10 mouse cellular contexts compared by ENCODE assay signal in the genomic region with DNA sequence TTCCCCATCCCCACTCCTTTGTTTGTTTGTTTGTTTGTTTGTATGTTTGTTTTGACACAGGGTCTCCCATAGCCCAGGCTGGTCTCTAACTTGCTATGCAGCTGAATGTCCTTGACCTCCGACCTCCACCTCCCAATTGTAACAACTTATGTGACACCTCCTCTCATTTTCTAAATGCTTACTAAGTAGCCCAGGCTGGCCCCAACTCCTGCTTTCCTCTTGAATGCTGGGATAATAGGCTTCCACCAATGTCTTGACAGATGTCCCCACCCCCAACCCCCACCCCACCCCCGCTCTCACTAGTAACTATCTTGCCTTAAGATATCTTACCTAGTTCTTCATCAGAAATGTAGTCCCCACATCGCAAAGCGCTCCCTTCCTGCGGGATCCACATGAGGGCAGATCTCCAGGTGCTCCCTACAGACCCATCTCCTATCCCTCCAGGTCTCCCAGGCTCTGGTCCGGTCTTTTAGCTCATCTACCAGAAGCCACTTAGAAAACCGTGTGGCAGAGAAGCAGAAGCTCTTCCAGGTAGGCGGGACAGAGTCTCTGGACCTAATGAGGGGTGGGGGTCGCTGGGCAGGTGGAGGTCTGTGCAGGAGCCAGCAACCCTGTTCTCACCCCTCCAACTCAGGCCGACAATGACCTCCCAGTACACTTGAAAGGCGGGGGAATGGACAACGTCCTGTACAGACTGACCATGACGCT. TPM values are rescaled to one million over a fixed set of nuclear protein-coding genes. Genes with fewer than 3 reads are reported as not detected.
DNase-seq lines count a peak whose midpoint lies in the region; ATAC-seq and TF ChIP-seq lines count a peak whose summit lies in the region.
"Had no signal": no experiment of that assay in that cellular context is flagged by ENCODE, and none has a peak within 500 bp of the region (broad histone marks: within the 10 kb centered on the region; RNA-seq: fewer than 3 reads in every experiment).

No protein-coding gene starts in this region.

- H3K4me3 ChIP-seq in kidney, postnatal 0 days (replicated peaks; ENCODE audit: low read depth, low read length), result 0 out of 2 replicates have a peak overlapping the region, but pooled peaks have one; percentile 15
- peak overlapping the region; percentile 72 for H3K4me3 ChIP-seq in G1E (ENCODE audit: low read depth, low read length)
- H3K4me3 ChIP-seq in intestine, postnatal 0 days (ENCODE audit: low read depth, low read length), result no peak overlapping the region
- H3K4me3 ChIP-seq: embryonic facial prominence, embryonic 13.5 days; forebrain, embryonic 15.5 days had no signal

- no peaks in the 10 kb centered on the region for H3K4me1 ChIP-seq in kidney, postnatal 0 days (replicated peaks; ENCODE audit: insufficient read depth, low read length)
- peaks cover 42% of the 10 kb centered on the region for H3K4me1 ChIP-seq in G1E (ENCODE audit: insufficient read depth, low read depth, low read length)
- no peaks in the 10 kb centered on the region for H3K4me1 ChIP-seq in intestine, postnatal 0 days (replicated peaks; ENCODE audit: control insufficient read depth, insufficient read depth, low read length)

- no peaks in the 10 kb centered on the region for H3K27me3 ChIP-seq in kidney, postnatal 0 days (ENCODE audit: insufficient read depth, low read length)
- H3K27me3 ChIP-seq in G1E (ENCODE audit: insufficient read depth, low read length), result no peaks in the 10 kb centered on the region
- H3K27me3 ChIP-seq in intestine, postnatal 0 days (replicated peaks; ENCODE audit: control insufficient read depth, insufficient read depth, low read length), result no peaks in the 10 kb centered on the region
- H3K27me3 ChIP-seq: embryonic facial prominence, embryonic 13.5 days; forebrain, embryonic 15.5 days had no signal

- H3K9me3 ChIP-seq in kidney, postnatal 0 days (replicated peaks; ENCODE audit: low read length), result no peaks in the 10 kb centered on the region
- no peaks in the 10 kb centered on the region for H3K9me3 ChIP-seq in G1E (replicated peaks)
- no peaks in the 10 kb centered on the region for H3K9me3 ChIP-seq in intestine, postnatal 0 days (ENCODE audit: control insufficient read depth)
- H3K9me3 ChIP-seq: embryonic facial prominence, embryonic 13.5 days; forebrain, embryonic 15.5 days had no signal

- ATAC-seq in kidney, postnatal 0 days (replicated peaks; ENCODE audit: low FRiP score, low read depth), result no peak
- no peak for ATAC-seq in G1E (ENCODE audit: extremely low read depth, insufficient number of reproducible peaks, low FRiP score, poor library complexity, severe bottlenecking)
- ATAC-seq in intestine, postnatal 0 days, result no peak

- intact Hi-C loops in heart, postnatal 36 days (cut with DNase I), result loop anchor here (5.0 kb wide), 1 partner anchor 33 kb away; no protein-coding TSS in a partner anchor

- WGBS in kidney, postnatal 0 days, result 74% methylated on average over 13 of the region's 13 CpGs
- 80% methylated on average over 13 of the region's 13 CpGs for WGBS in intestine, postnatal 0 days

- peaks cover 38% of the 10 kb centered on the region for H3K36me3 ChIP-seq in kidney, postnatal 0 days (ENCODE audit: insufficient read depth, low read length)
- peaks cover 50% of the 10 kb centered on the region for H3K36me3 ChIP-seq in G1E (replicated peaks)
- H3K36me3 ChIP-seq in intestine, postnatal 0 days (ENCODE audit: control insufficient read depth, insufficient read depth), result peaks cover 40% of the 10 kb centered on the region

- H3K9ac ChIP-seq in kidney, postnatal 0 days (ENCODE audit: low read depth, low read length), result no peak overlapping the region
- H3K9ac ChIP-seq in intestine, postnatal 0 days (ENCODE audit: low read depth, low read length), result no peak overlapping the region
- H3K9ac ChIP-seq: embryonic facial prominence, embryonic 13.5 days; forebrain, embryonic 15.5 days had no signal

- no peak overlapping the region for H3K27ac ChIP-seq in kidney, postnatal 0 days
- peak overlapping the region; percentile 46; the same call in 1 of the 2 replicates for H3K27ac ChIP-seq in intestine, postnatal 0 days (ENCODE audit: low read depth, low read length)
- H3K27ac ChIP-seq: embryonic facial prominence, embryonic 13.5 days; forebrain, embryonic 15.5 days had no signal

- DNase-seq in heart, adult 11 months, result peak; percentile 95
- DNase-seq in heart, postnatal 36 days, result no peak
- DNase-seq in kidney, postnatal 0 days (ENCODE audit: low spot score), result no peak
- no peak for DNase-seq in kidney, adult 18-20 months
- no peak for DNase-seq in G1E (ENCODE audit: low spot score)
- DNase-seq in embryo, embryonic 9.5 days (ENCODE audit: extremely low spot score), result no peak
- no peak for DNase-seq in frontal cortex, postnatal 10 days (ENCODE audit: low spot score in 2 of 2)

- no peak for TF ChIP-seq CTCF in kidney, postnatal 0 days (IDR thresholded peaks at IDR 0.05; ENCODE audit: low read depth)
- TF ChIP-seq CTCF in G1E (IDR thresholded peaks at IDR 0.05; ENCODE audit: low read depth, low read length), result no peak
- TF ChIP-seq CTCF in intestine, postnatal 0 days (IDR thresholded peaks at IDR 0.05; ENCODE audit: low read depth), result no peak

- H3K4me2 ChIP-seq in kidney, postnatal 0 days (ENCODE audit: low read length), result no peak overlapping the region
- peak overlapping the region; percentile 66; the same call in 1 of the 2 replicates for H3K4me2 ChIP-seq in intestine, postnatal 0 days (replicated peaks; ENCODE audit: low read depth)

RNA-seq across cellular contexts. Expression of a gene that starts 0.9 kb away (rescaled TPM):
- total RNA-seq in heart, postnatal 36 days (2021), result 1,000 to 10,000 TPM; 2,810 to 3,153 TPM
- polyA plus RNA-seq in kidney, postnatal 0 days (2015; fragmentation: Nextera tagmentation; extraction: Ambion mirVana), result 32.9 and 43.0 TPM in 2 replicates
- total RNA-seq in G1E (2014; fragmentation: Nextera tagmentation) (16.0 and 19.4 TPM in 2 replicates), G1E (2017) (55.2 and 57.0 TPM in 2 replicates)
- polyA plus RNA-seq in G1E (2012), result 23.4 and 32.4 TPM in 2 replicates
- polyA plus RNA-seq in intestine, postnatal 0 days (2015; fragmentation: Nextera tagmentation; extraction: Ambion mirVana), result 54.1 and 60.2 TPM in 2 replicates

RNA-seq across cellular contexts. Expression of a gene that starts 13.8 kb away (rescaled TPM):
- total RNA-seq in heart, postnatal 36 days (2021), result 100 to 1,000 TPM; 289 to 298 TPM
- 121 and 122 TPM in 2 replicates for polyA plus RNA-seq in kidney, postnatal 0 days (2015; fragmentation: Nextera tagmentation; extraction: Ambion mirVana)
- 313 and 371 TPM in 2 replicates for total RNA-seq in G1E (2014; fragmentation: Nextera tagmentation)
- 182 and 204 TPM in 2 replicates for total RNA-seq in G1E (2017)
- 98.4 and 131 TPM in 2 replicates for polyA plus RNA-seq in G1E (2012)
- 85.5 and 87.1 TPM in 2 replicates for polyA plus RNA-seq in intestine, postnatal 0 days (2015; fragmentation: Nextera tagmentation; extraction: Ambion mirVana)

RNA-seq across cellular contexts. Expression of a gene that starts 15.2 kb away (rescaled TPM):
- total RNA-seq in heart, postnatal 36 days (2021), result 10 to 100 TPM; 26.3 to 30.3 TPM
- polyA plus RNA-seq in kidney, postnatal 0 days (2015; fragmentation: Nextera tagmentation; extraction: Ambion mirVana), result 10.6 and 11.4 TPM in 2 replicates
- total RNA-seq in G1E (2014; fragmentation: Nextera tagmentation) (123 and 124 TPM in 2 replicates), G1E (2017) (74.8 and 77.9 TPM in 2 replicates)
- 4.6 and 12.7 TPM in 2 replicates for polyA plus RNA-seq in G1E (2012)
- polyA plus RNA-seq in intestine, postnatal 0 days (2015; fragmentation: Nextera tagmentation; extraction: Ambion mirVana), result 3.1 and 3.8 TPM in 2 replicates

RNA-seq across cellular contexts. Expression of a gene that starts 47.0 kb away (rescaled TPM):
- 10 to 100 TPM; 52.3 to 59.5 TPM for total RNA-seq in heart, postnatal 36 days (2021)
- 148 and 157 TPM in 2 replicates for polyA plus RNA-seq in kidney, postnatal 0 days (2015; fragmentation: Nextera tagmentation; extraction: Ambion mirVana)
- 23.0 and 34.5 TPM in 2 replicates for total RNA-seq in G1E (2014; fragmentation: Nextera tagmentation)
- total RNA-seq in G1E (2017), result 58.7 and 66.6 TPM in 2 replicates
- 66.9 and 79.0 TPM in 2 replicates for polyA plus RNA-seq in G1E (2012)
- 84.6 and 91.2 TPM in 2 replicates for polyA plus RNA-seq in intestine, postnatal 0 days (2015; fragmentation: Nextera tagmentation; extraction: Ambion mirVana)

RNA-seq across cellular contexts. Expression of a gene that starts 47.3 kb away (rescaled TPM):
- total RNA-seq in heart, postnatal 36 days (2021), result 10 to 100 TPM; 58.8 to 61.7 TPM
- 176 and 179 TPM in 2 replicates for polyA plus RNA-seq in kidney, postnatal 0 days (2015; fragmentation: Nextera tagmentation; extraction: Ambion mirVana)
- total RNA-seq in G1E (2014; fragmentation: Nextera tagmentation) (18.9 and 19.7 TPM in 2 replicates), G1E (2017) (30.8 and 38.1 TPM in 2 replicates)
- polyA plus RNA-seq in G1E (2012), result 20.7 and 38.1 TPM in 2 replicates
- polyA plus RNA-seq in intestine, postnatal 0 days (2015; fragmentation: Nextera tagmentation; extraction: Ambion mirVana), result 159 and 160 TPM in 2 replicates
